Mouse (Mus musculus) limb, embryonic 13.5 days (tissue): ENCODE data around the gene Tma7. TPM values are rescaled to one million over a fixed set of nuclear protein-coding genes. Genes with fewer than 3 reads are reported as not detected.

Experiments used
- ATAC-seq: fragments of 200-750 bp; cut with Nextera tagmentation; 2 replicates; pipeline ENCODE4 v1.8.0; 2017; ENCODE audit warnings: low read depth, moderate number of reproducible peaks, moderate TSS enrichment; ENCODE audit not compliant: low FRiP score
- H3K27ac ChIP-seq: fragments of 300-500 bp; sonication (generic); 2 replicates; pipeline ENCODE4 v1.5.1; 2015; ENCODE audit warnings: inconsistent platforms, mild to moderate bottlenecking, moderate library complexity
- H3K27me3 ChIP-seq: fragments of 300-500 bp; sonication (generic); 2 replicates; pipeline ENCODE4 v1.6.1; 2015; ENCODE audit warnings: mild to moderate bottlenecking, inconsistent platforms
- H3K36me3 ChIP-seq: fragments of 300-500 bp; sonication (generic); 2 replicates; pipeline ENCODE4 v1.6.1; 2015; ENCODE audit warnings: inconsistent platforms, mild to moderate bottlenecking, moderate library complexity
- H3K4me1 ChIP-seq: fragments of 300-500 bp; sonication (generic); 2 replicates; pipeline ENCODE4 v1.6.1; 2015; ENCODE audit warnings: inconsistent platforms
- H3K4me2 ChIP-seq: fragments of 300-500 bp; sonication (generic); replicated peaks from 2 replicates; pipeline ENCODE4 v1.6.1; 2015; ENCODE audit warnings: inconsistent platforms, mild to moderate bottlenecking, moderate library complexity
- H3K4me3 ChIP-seq: fragments of 300-500 bp; sonication (generic); 2 replicates; pipeline ENCODE4 v1.5.1; 2015; ENCODE audit warnings: moderate library complexity, mild to moderate bottlenecking, inconsistent platforms
- H3K9ac ChIP-seq: fragments of 300-500 bp; sonication (generic); 2 replicates; pipeline ENCODE4 v1.6.1; 2015; ENCODE audit warnings: mild to moderate bottlenecking, inconsistent platforms
- H3K9me3 ChIP-seq: fragments of 300-500 bp; sonication (generic); 2 replicates; pipeline ENCODE4 v1.6.1; 2016; ENCODE audit warnings: inconsistent platforms
- WGBS: fragments of 180-500 bp; shearing (Covaris S2); methylation state at CpG from one replicate; pipeline ENCODE4 v1.1.7; 2015; 5-methylcytosine and 5-hydroxymethylcytosine counted together
- polyA plus RNA-seq: library from polyadenylated mRNA; unstranded; fragments of >200 nt; fragmentation: Nextera tagmentation; extraction: Ambion mirVana; gene quantifications from 2 replicates; pipeline ENCODE4 v1.2.1, GENCODE M21; 2015

The Tma7 gene
- polyA plus RNA-seq, 1 experiment from 2014 or later: 711 TPM

GRCm38 (mm10) chr9:109059136-109059903 lies 23.1 kb downstream of the Tma7 start, which contains the start of gene Trex1:
Gene Trex1, minus strand, starts transcription at chr9:109059734.
- Histone ChIP-seq H3K36me3 (peaks cover 71% of the 10 kb centered on the region), H3K27ac (peak within 1 kb of the TSS; percentile 70), H3K4me3 (peak within 1 kb of the TSS; percentile 39), H3K27me3 (no peaks in the 10 kb centered on the region), H3K9ac (peak within 1 kb of the TSS; percentile 68), H3K4me1 (peaks cover 19% of the 10 kb centered on the region), H3K4me2 (peak within 1 kb of the TSS; percentile 62), H3K9me3 (no peaks in the 10 kb centered on the region)
- 20% methylated on average over 15 of the region's 15 CpGs for WGBS
- peak; percentile 85 for ATAC-seq

- Histone ChIP-seq H3K36me3 (peaks cover 60% of the 10 kb centered on the region), H3K4me2 (peak overlapping the region; percentile 62), H3K9me3 (no peaks in the 10 kb centered on the region), H3K4me1 (peaks cover 20% of the 10 kb centered on the region), H3K27me3 (no peaks in the 10 kb centered on the region), H3K27ac (no peak overlapping the region), H3K4me3 (no peak overlapping the region), H3K9ac (peak overlapping the region; percentile 68)
- 94% methylated on average over 19 of the region's 19 CpGs for WGBS
- no peak for ATAC-seq
These were observed 24.2 kb downstream of the Tma7 start for GRCm38 (mm10) chr9:109058006-109058765.

- Histone ChIP-seq H3K36me3 (peaks cover 58% of the 10 kb centered on the region), H3K4me3 (no peak overlapping the region), H3K4me1 (peaks cover 20% of the 10 kb centered on the region), H3K27me3 (no peaks in the 10 kb centered on the region), H3K4me2 (no peak overlapping the region), H3K9me3 (no peaks in the 10 kb centered on the region), H3K9ac (no peak overlapping the region), H3K27ac (no peak overlapping the region)
- WGBS: 95% methylated on average over 5 of the region's 5 CpGs
- ATAC-seq: no peak
These were observed 24.8 kb downstream of the Tma7 start for GRCm38 (mm10) chr9:109057543-109057942.

GRCm38 (mm10) chr9:109056916-109057315 lies 25.5 kb downstream of the Tma7 start:
- 84% methylated on average over 4 of the region's 4 CpGs for WGBS

GRCm38 (mm10) chr9:109056081-109056690 lies 26.2 kb downstream of the Tma7 start:
- Histone ChIP-seq H3K4me3 (no peak overlapping the region), H3K27ac (no peak overlapping the region), H3K9me3 (no peaks in the 10 kb centered on the region), H3K4me2 (no peak overlapping the region), H3K4me1 (peaks cover 20% of the 10 kb centered on the region), H3K27me3 (no peaks in the 10 kb centered on the region), H3K36me3 (peaks cover 61% of the 10 kb centered on the region), H3K9ac (no peak overlapping the region)
- no peak for ATAC-seq
- WGBS: 90% methylated on average over 17 of the region's 17 CpGs

More at GRCm38 (mm10) chr9:109056916-109057315, 25.5 kb downstream of the Tma7 start:
- no peak overlapping the region for H3K27ac ChIP-seq
- H3K9me3 ChIP-seq: no peaks in the 10 kb centered on the region
- no peak for ATAC-seq
- H3K9ac ChIP-seq: no peak overlapping the region
- H3K4me1 ChIP-seq: peaks cover 20% of the 10 kb centered on the region
- peaks cover 57% of the 10 kb centered on the region for H3K36me3 ChIP-seq
- H3K4me2 ChIP-seq: no peak overlapping the region
- H3K27me3 ChIP-seq: no peaks in the 10 kb centered on the region
- no peak overlapping the region for H3K4me3 ChIP-seq

- no peak overlapping the region for H3K27ac ChIP-seq
- 87% methylated on average over 12 of the region's 12 CpGs for WGBS
- H3K9ac ChIP-seq: peak overlapping the region; percentile 53; the same call in 1 of the 2 replicates
- H3K4me1 ChIP-seq: peaks cover 20% of the 10 kb centered on the region
- peaks cover 57% of the 10 kb centered on the region for H3K36me3 ChIP-seq
- H3K4me3 ChIP-seq: no peak overlapping the region
- peak overlapping the region; percentile 46 for H3K4me2 ChIP-seq
- H3K9me3 ChIP-seq: no peaks in the 10 kb centered on the region
- no peak for ATAC-seq
- H3K27me3 ChIP-seq: no peaks in the 10 kb centered on the region
These were observed 26.9 kb downstream of the Tma7 start for GRCm38 (mm10) chr9:109055271-109056030.

- Histone ChIP-seq H3K27ac (no peak overlapping the region), H3K9ac (peak overlapping the region; percentile 40), H3K4me2 (peak overlapping the region; percentile 46), H3K27me3 (no peaks in the 10 kb centered on the region), H3K4me3 (peak overlapping the region; percentile 27), H3K4me1 (peaks cover 18% of the 10 kb centered on the region), H3K36me3 (peaks cover 56% of the 10 kb centered on the region), H3K9me3 (no peaks in the 10 kb centered on the region)
- 5% methylated on average over 7 of the region's 7 CpGs for WGBS
- ATAC-seq: peak; percentile 26; the same call in 1 of the 2 replicates
These were observed 27.7 kb downstream of the Tma7 start for GRCm38 (mm10) chr9:109054712-109055111.

- peaks cover 10% of the 10 kb centered on the region for H3K4me1 ChIP-seq
- peaks cover 61% of the 10 kb centered on the region for H3K36me3 ChIP-seq
- no peaks in the 10 kb centered on the region for H3K9me3 ChIP-seq
- no peak for ATAC-seq
- H3K27ac ChIP-seq: no peak overlapping the region
- no peak overlapping the region for H3K4me3 ChIP-seq
- H3K4me2 ChIP-seq: no peak overlapping the region
- H3K27me3 ChIP-seq: no peaks in the 10 kb centered on the region
- WGBS: 70% methylated on average over 6 of the region's 6 CpGs
- H3K9ac ChIP-seq: no peak overlapping the region
These were observed 28.5 kb downstream of the Tma7 start for GRCm38 (mm10) chr9:109053851-109054250.

GRCm38 (mm10) chr9:109053366-109053765 lies 29.0 kb downstream of the Tma7 start:
- H3K36me3 ChIP-seq: peaks cover 63% of the 10 kb centered on the region
- H3K9me3 ChIP-seq: no peaks in the 10 kb centered on the region
- H3K27me3 ChIP-seq: no peaks in the 10 kb centered on the region
- WGBS: 82% methylated on average over 3 of the region's 3 CpGs
- no peak overlapping the region for H3K27ac ChIP-seq
- H3K9ac ChIP-seq: no peak overlapping the region
- H3K4me2 ChIP-seq: no peak overlapping the region
- no peak for ATAC-seq
- peaks cover 6% of the 10 kb centered on the region for H3K4me1 ChIP-seq
- H3K4me3 ChIP-seq: no peak overlapping the region

- Histone ChIP-seq H3K9ac (no peak overlapping the region), H3K36me3 (peaks cover 61% of the 10 kb centered on the region), H3K4me1 (peaks cover 6% of the 10 kb centered on the region), H3K4me2 (no peak overlapping the region), H3K9me3 (no peaks in the 10 kb centered on the region), H3K27ac (no peak overlapping the region), H3K27me3 (no peaks in the 10 kb centered on the region), H3K4me3 (no peak overlapping the region)
- WGBS: 89% methylated on average over 9 of the region's 9 CpGs
- ATAC-seq: no peak
These were observed 29.7 kb downstream of the Tma7 start for GRCm38 (mm10) chr9:109052490-109053260.
